Mouse (Mus musculus): ENCODE data around the gene Xdh. TPM values are rescaled to one million over a fixed set of nuclear protein-coding genes. Genes with fewer than 3 reads are reported as not detected.

Gene Xdh
- 0.28 and 0.30 TPM in 2 replicates for polyA plus RNA-seq (2015; fragmentation: Nextera tagmentation; extraction: Ambion mirVana)

- H3K27ac ChIP-seq (ENCODE audit: low read depth, low read length): no peak within 1 kb of the TSS
- WGBS: 84% methylated on average over 13 of the region's 13 CpGs
Measured at GRCm38 (mm10) chr17:73950062-73950735, at the start of gene Xdh. Gene Xdh, minus strand, starts transcription at chr17:73950196.

GRCm38 (mm10) chr17:73995907-73996645 lies 46.1 kb upstream of the Xdh start:
- Histone ChIP-seq H3K27ac (ENCODE audit: low read depth, low read length) (no peak overlapping the region), H3K4me3 (ENCODE audit: low read length) (no peak overlapping the region), H3K4me2 (ENCODE audit: low read length) (no peak overlapping the region), H3K27me3 (replicated peaks; ENCODE audit: control insufficient read depth, insufficient read depth, low read length) (no peaks in the 10 kb centered on the region), H3K4me1 (ENCODE audit: control insufficient read depth, insufficient read depth, low read depth, low read length) (no peaks in the 10 kb centered on the region), H3K36me3 (ENCODE audit: control insufficient read depth, insufficient read depth, low read length) (no peaks in the 10 kb centered on the region), H3K9me3 (ENCODE audit: control insufficient read depth, low read length) (no peaks in the 10 kb centered on the region), H3K9ac (ENCODE audit: low read depth, low read length) (no peak overlapping the region)
- ATAC-seq: no peak
- WGBS: 91% methylated on average over 13 of the region's 13 CpGs

More at GRCm38 (mm10) chr17:73950062-73950735, at the start of gene Xdh:
- Histone ChIP-seq H3K27me3 (replicated peaks; ENCODE audit: control insufficient read depth, insufficient read depth, low read length) (no peaks in the 10 kb centered on the region), H3K4me1 (ENCODE audit: control insufficient read depth, insufficient read depth, low read depth, low read length) (no peaks in the 10 kb centered on the region), H3K9me3 (ENCODE audit: control insufficient read depth, low read length) (no peaks in the 10 kb centered on the region), H3K4me2 (ENCODE audit: low read length) (no peak within 1 kb of the TSS), H3K36me3 (ENCODE audit: control insufficient read depth, insufficient read depth, low read length) (no peaks in the 10 kb centered on the region), H3K9ac (ENCODE audit: low read depth, low read length) (no peak within 1 kb of the TSS), H3K4me3 (ENCODE audit: low read length) (no peak within 1 kb of the TSS)
- ATAC-seq: no peak

- Histone ChIP-seq H3K4me2 (ENCODE audit: low read length) (no peak overlapping the region), H3K4me3 (ENCODE audit: low read length) (no peak overlapping the region), H3K9me3 (ENCODE audit: control insufficient read depth, low read length) (no peaks in the 10 kb centered on the region), H3K27ac (ENCODE audit: low read depth, low read length) (no peak overlapping the region), H3K27me3 (replicated peaks; ENCODE audit: control insufficient read depth, insufficient read depth, low read length) (no peaks in the 10 kb centered on the region), H3K36me3 (ENCODE audit: control insufficient read depth, insufficient read depth, low read length) (no peaks in the 10 kb centered on the region), H3K4me1 (ENCODE audit: control insufficient read depth, insufficient read depth, low read depth, low read length) (no peaks in the 10 kb centered on the region), H3K9ac (ENCODE audit: low read depth, low read length) (no peak overlapping the region)
- ATAC-seq: no peak
- WGBS: 96% methylated on average over 4 of the region's 4 CpGs
Measured at GRCm38 (mm10) chr17:73991264-73991663, 41.3 kb upstream of the Xdh start.

GRCm38 (mm10) chr17:73986571-73986970 lies 36.6 kb upstream of the Xdh start:
- no peak overlapping the region for H3K9ac ChIP-seq (ENCODE audit: low read depth, low read length)
- no peak for ATAC-seq
- no peaks in the 10 kb centered on the region for H3K4me1 ChIP-seq (ENCODE audit: control insufficient read depth, insufficient read depth, low read depth, low read length)
- no peaks in the 10 kb centered on the region for H3K9me3 ChIP-seq (ENCODE audit: control insufficient read depth, low read length)
- no peak overlapping the region for H3K4me2 ChIP-seq (ENCODE audit: low read length)
- H3K27ac ChIP-seq (ENCODE audit: low read depth, low read length): no peak overlapping the region
- H3K36me3 ChIP-seq (ENCODE audit: control insufficient read depth, insufficient read depth, low read length): no peaks in the 10 kb centered on the region
- WGBS: 74% methylated on average over 2 of the region's 2 CpGs
- no peaks in the 10 kb centered on the region for H3K27me3 ChIP-seq (replicated peaks; ENCODE audit: control insufficient read depth, insufficient read depth, low read length)
- no peak overlapping the region for H3K4me3 ChIP-seq (ENCODE audit: low read length)

- Histone ChIP-seq H3K36me3 (ENCODE audit: control insufficient read depth, insufficient read depth, low read length) (no peaks in the 10 kb centered on the region), H3K27ac (ENCODE audit: low read depth, low read length) (no peak overlapping the region), H3K9me3 (ENCODE audit: control insufficient read depth, low read length) (no peaks in the 10 kb centered on the region), H3K4me1 (ENCODE audit: control insufficient read depth, insufficient read depth, low read depth, low read length) (no peaks in the 10 kb centered on the region), H3K4me2 (ENCODE audit: low read length) (no peak overlapping the region), H3K9ac (ENCODE audit: low read depth, low read length) (no peak overlapping the region), H3K27me3 (replicated peaks; ENCODE audit: control insufficient read depth, insufficient read depth, low read length) (no peaks in the 10 kb centered on the region), H3K4me3 (ENCODE audit: low read length) (no peak overlapping the region)
- no peak for ATAC-seq
- WGBS: 91% methylated on average over 4 of the region's 4 CpGs
Measured at GRCm38 (mm10) chr17:73985936-73986335, 35.9 kb upstream of the Xdh start.

GRCm38 (mm10) chr17:73984508-73984907 lies 34.5 kb upstream of the Xdh start:
- Histone ChIP-seq H3K27me3 (replicated peaks; ENCODE audit: control insufficient read depth, insufficient read depth, low read length) (no peaks in the 10 kb centered on the region), H3K4me1 (ENCODE audit: control insufficient read depth, insufficient read depth, low read depth, low read length) (no peaks in the 10 kb centered on the region), H3K9ac (ENCODE audit: low read depth, low read length) (no peak overlapping the region), H3K27ac (ENCODE audit: low read depth, low read length) (no peak overlapping the region), H3K4me2 (ENCODE audit: low read length) (no peak overlapping the region), H3K4me3 (ENCODE audit: low read length) (no peak overlapping the region), H3K9me3 (ENCODE audit: control insufficient read depth, low read length) (no peaks in the 10 kb centered on the region), H3K36me3 (ENCODE audit: control insufficient read depth, insufficient read depth, low read length) (no peaks in the 10 kb centered on the region)
- 32% methylated on average over 4 of the region's 4 CpGs for WGBS
- ATAC-seq: no peak

- WGBS: 79% methylated on average over 1 of the region's 1 CpGs
- H3K27me3 ChIP-seq (replicated peaks; ENCODE audit: control insufficient read depth, insufficient read depth, low read length): no peaks in the 10 kb centered on the region
Measured at GRCm38 (mm10) chr17:73982871-73983270, 32.9 kb upstream of the Xdh start.

GRCm38 (mm10) chr17:73976066-73976465 lies 26.1 kb upstream of the Xdh start:
- no peaks in the 10 kb centered on the region for H3K9me3 ChIP-seq (ENCODE audit: control insufficient read depth, low read length)
- H3K27me3 ChIP-seq (replicated peaks; ENCODE audit: control insufficient read depth, insufficient read depth, low read length): no peaks in the 10 kb centered on the region
- H3K36me3 ChIP-seq (ENCODE audit: control insufficient read depth, insufficient read depth, low read length): no peaks in the 10 kb centered on the region
- H3K27ac ChIP-seq (ENCODE audit: low read depth, low read length): no peak overlapping the region
- H3K4me2 ChIP-seq (ENCODE audit: low read length): no peak overlapping the region
- no peak for ATAC-seq
- no peak overlapping the region for H3K4me3 ChIP-seq (ENCODE audit: low read length)
- no peak overlapping the region for H3K9ac ChIP-seq (ENCODE audit: low read depth, low read length)
- no peaks in the 10 kb centered on the region for H3K4me1 ChIP-seq (ENCODE audit: control insufficient read depth, insufficient read depth, low read depth, low read length)

More at GRCm38 (mm10) chr17:73982871-73983270, 32.9 kb upstream of the Xdh start:
- H3K4me2 ChIP-seq (ENCODE audit: low read length): no peak overlapping the region
- H3K27ac ChIP-seq (ENCODE audit: low read depth, low read length): no peak overlapping the region
- ATAC-seq: no peak
- no peaks in the 10 kb centered on the region for H3K4me1 ChIP-seq (ENCODE audit: control insufficient read depth, insufficient read depth, low read depth, low read length)
- H3K9ac ChIP-seq (ENCODE audit: low read depth, low read length): no peak overlapping the region
- no peaks in the 10 kb centered on the region for H3K9me3 ChIP-seq (ENCODE audit: control insufficient read depth, low read length)
- no peak overlapping the region for H3K4me3 ChIP-seq (ENCODE audit: low read length)
- H3K36me3 ChIP-seq (ENCODE audit: control insufficient read depth, insufficient read depth, low read length): no peaks in the 10 kb centered on the region

GRCm38 (mm10) chr17:73972648-73973047 lies 22.7 kb upstream of the Xdh start:
- no peaks in the 10 kb centered on the region for H3K4me1 ChIP-seq (ENCODE audit: control insufficient read depth, insufficient read depth, low read depth, low read length)
- no peaks in the 10 kb centered on the region for H3K36me3 ChIP-seq (ENCODE audit: control insufficient read depth, insufficient read depth, low read length)
- no peak overlapping the region for H3K4me3 ChIP-seq (ENCODE audit: low read length)
- no peaks in the 10 kb centered on the region for H3K9me3 ChIP-seq (ENCODE audit: control insufficient read depth, low read length)
- H3K9ac ChIP-seq (ENCODE audit: low read depth, low read length): no peak overlapping the region
- no peak overlapping the region for H3K4me2 ChIP-seq (ENCODE audit: low read length)
- ATAC-seq: no peak
- H3K27ac ChIP-seq (ENCODE audit: low read depth, low read length): no peak overlapping the region
- WGBS: 92% methylated on average over 11 of the region's 11 CpGs
- no peaks in the 10 kb centered on the region for H3K27me3 ChIP-seq (replicated peaks; ENCODE audit: control insufficient read depth, insufficient read depth, low read length)
